Mouse (Mus musculus) ovary, postnatal 14 days (tissue): ENCODE measurements around the gene Dusp21.

ENCODE experiments used
- DNase-seq: peaks from one replicate; pipeline ENCODE4 v3.0.0; 2022; ENCODE audit warnings: low spot score

Gene Dusp21

DNA sequence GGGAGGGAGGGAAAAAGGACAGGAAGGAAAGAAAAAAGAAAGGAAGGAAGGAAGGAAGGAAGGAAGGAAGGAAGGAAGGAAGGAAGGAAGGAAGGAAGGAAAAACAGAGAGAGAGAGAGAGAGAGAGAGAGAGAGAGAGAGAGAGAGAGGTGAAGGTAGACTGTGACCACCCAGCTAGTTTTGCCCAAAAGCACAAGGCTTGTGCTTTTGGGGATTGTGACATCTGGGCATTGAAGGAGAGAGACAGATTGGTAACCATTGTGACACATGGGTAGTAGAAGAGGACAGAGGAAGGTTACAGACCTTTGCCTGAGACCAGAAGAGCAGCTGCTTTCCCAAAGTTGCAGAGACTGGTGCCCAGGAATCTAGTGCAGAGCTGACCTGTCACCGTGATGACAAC is at the start of gene Dusp21:
Gene Dusp21 (plus strand): TSS at position 301 of the 400 bp plus-strand sequence.
- no peak for DNase-seq

DNA sequence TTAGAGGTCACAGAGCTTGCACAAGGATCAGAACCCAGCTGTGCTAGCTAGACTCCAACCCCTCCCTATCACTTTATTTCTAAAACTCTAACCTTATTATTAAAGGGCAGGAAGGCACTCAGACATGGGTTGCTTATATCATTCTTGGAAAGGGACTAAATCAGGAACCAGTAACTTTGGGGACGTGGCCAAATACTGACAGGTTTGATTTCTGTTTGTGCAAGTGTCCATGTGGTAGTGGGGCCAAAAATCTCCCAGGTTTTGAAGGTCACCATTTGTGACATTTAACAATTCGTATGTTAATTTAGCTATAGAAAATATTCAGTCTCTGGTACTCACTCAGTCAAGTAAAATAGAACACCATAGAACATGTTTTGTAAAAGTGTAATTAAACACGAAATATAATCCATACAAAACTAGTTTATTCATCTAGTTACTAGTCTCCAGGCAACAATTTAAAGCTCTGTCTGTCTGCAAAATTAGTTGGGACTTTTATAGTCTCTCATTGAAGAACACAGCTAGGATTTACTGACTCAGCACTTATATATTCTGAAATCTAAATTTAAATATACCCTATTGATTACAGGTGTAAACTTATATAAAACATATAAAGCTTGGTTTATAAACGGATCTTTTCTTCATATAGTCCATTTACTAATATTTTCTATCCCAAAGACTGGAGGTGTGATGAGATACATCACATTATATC is 15.2 kb downstream of the Dusp21 start:
- DNase-seq = no peak

DNA sequence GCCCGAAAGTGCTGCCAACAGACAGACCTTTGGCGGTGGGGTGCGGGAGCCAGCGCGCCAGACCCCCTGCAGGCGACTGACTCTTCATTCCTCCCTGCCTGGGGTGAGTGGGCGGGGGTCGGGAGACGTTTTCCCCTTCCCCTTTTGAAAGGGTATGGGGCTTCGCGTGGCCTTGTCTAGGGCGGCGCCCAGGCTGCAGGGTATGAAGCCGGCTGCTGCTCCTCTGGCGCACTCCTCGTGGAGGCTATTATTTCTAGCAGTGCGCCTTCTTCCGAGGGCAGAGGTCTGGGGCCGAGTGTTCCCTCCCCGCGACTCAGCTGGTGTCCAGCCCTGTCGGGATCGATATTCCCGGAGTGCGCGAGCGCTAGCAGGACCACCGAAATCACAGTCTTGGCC is 16.1 kb downstream of the Dusp21 start:
- no peak for DNase-seq

DNA sequence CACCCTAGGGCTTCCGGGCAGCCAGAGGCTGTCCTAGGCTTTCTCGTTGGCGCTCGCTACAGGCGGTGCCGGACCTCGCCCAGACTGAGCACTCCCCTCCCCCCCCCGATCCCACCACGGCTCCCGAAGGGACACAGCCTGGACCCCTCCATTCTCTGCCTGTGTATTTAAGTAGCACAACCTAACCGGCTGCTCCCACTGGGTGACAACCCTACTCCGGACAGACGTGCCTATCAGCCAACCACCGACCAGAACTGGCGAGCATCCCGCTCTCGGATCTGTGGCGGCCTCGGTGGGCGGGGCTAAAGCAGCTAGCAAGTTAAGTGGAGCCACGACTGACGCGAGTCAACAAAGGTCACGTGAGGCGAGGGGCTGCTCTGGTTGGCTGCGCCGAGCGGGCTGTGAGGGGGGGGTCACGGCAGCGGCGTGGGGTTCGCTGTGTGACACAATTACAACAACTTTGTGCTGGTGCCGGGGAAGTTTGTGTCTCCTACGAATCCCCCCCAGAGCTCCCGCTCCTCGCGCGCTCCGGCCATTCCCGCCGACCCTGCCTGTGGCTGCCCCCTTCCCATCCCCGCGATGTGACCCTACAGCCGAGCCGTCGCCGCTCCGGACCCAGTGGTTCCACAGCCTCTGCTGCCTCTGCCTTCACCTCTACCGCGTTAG is 16.7 kb downstream of the Dusp21 start, which contains the start of gene Kdm6a:
Gene Kdm6a (plus strand): TSS at position 384 of the 666 bp plus-strand sequence.
- peak; percentile 99 for DNase-seq

DNA sequence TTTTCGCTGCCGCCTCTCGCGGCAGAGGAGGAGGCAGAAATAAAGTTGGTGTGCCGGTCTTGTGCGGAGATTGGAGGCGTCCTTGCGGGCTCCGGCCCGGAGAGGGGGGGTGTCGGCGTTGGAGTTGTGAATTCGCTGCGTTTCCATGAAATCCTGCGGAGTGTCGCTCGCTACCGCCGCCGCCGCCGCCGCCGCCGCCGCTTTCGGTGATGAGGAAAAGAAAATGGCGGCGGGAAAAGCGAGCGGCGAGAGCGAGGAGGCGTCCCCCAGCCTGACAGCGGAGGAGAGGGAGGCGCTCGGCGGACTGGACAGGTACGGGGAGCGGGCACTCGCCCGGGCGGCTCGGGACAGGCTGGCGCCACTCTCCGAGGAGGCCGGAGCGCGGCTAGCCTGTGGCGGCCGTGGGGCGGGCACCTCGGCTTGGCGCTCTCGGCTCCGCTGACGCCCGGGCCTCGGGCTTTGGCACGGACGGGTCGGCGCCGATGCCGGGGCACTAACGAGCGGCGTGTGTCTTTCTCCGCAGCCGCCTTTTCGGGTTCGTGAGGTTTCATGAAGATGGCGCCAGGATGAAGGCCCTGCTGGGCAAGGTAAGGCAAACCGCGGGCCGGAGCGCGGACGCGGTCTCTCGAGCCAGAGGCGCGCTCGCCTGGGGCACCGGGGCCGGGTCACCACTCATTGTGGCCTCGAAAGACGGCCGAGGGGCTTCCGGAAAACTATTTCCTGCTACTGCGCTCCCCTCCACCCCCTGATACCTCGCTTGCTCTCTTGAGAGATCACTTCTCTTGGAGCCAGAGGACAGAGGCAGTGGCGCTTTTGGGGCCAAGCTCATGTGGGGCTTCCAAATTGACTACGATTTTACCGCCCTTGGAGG is 17.4 kb downstream of the Dusp21 start:
- peak; percentile 45 for DNase-seq

DNA sequence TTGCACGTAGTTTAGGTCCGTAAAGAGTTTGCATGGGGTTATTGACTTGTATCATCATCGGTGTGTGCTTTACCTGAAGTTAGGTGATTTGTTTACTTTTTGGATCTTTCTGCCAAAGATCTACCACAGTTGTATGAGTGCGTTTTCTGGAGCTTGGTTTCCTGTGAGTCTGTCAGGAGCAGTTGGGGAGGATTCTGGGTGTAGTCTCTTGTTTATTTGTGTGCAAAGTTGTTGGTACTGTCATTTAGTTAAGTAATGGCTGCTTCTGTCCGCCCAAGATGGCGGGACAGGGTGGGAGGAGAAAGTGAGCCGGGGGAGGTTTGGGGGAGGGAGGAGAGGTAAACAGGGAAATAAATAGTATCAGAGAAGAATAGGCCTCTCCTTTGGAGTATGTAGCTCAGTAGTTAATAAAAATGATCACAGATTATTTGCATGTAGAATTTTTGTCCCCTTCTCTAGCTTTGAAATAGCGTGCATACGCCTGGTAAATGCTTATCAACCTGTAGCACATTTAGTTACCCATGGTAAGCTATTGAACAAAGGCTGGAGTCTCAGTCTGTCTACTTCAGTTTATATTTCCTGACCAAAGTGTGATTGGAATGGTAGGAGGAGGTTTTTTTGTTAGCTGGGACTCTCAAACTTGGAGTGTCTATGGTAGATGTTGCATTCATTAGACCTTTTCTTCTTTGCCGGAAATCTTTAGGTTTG is 18.4 kb downstream of the Dusp21 start:
- peak; percentile 5 for DNase-seq

DNA sequence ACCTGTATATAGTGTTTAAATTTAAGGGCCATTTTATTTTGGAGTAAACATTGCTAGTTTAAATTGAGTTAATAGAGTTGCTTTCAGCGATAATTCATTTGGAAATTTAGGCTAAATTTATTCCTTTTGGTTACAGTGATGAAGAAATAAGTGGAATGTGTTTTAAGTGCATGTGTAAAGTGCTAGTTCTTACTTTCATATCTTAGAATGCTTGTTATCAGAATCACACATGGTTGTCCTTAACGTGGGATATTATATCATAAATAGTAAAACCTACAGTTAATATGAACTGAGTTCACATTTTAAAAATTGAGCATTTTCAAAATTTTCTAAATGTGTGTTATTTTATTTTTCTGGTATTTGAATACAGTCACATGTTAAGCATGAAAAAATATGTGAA is 19.5 kb downstream of the Dusp21 start:
- DNase-seq = no peak

DNA sequence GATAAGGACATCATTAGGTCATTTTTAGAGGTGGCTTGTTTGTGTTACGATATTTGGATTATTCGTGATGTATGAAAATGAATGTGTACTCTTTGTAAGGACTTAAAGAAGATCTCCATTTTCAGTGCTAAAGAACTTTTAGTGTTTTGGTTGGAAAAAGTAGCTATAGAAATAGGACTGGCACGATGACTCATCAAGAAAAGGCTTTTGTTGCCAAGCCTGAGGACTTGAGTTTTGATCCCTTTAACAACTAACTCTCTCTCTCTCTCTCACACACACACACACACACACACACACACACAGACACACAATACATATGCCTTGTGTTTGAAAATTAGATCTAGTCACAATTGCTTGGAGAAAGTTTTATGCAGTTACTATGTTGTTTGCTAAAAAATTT is 21.3 kb downstream of the Dusp21 start:
- DNase-seq = no peak

DNA sequence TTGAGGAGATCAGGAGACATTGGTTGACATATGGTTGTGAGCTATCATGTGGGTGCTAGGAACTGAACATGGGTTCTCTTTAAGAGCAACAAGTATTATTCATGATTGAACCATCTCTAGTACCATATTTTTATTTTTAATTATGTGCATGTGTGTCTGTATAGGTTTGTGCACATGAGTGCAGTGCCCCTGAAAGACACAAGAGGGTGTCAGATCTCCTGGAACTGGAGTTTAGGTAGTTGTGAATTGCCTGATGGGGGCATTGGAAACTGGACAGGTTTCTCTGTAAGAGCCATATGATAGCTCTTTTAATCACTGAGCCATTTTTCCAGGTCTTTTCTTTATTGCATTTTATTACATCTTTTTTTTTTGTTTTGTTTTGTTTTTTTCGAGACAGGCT is 23.3 kb downstream of the Dusp21 start:
- no peak for DNase-seq

DNA sequence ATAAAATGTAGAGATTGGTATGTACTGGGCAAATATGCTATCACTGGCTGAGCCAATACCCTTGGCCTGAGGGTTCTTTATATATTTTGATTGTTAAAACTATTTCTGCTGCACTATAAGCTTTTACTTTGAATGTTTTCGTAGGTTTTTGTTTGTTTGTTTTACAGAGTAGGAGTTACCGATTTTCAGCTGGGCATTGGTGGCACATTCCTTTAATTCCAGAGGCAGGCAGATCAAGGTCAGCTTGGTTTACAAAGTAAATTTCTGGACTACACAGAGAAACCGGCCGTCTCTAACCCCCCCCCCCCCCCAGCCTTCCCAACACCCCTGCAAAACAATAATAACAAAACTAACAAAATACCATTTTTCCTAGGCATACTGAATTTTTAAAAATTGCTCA is 29.2 kb downstream of the Dusp21 start:
- DNase-seq = no peak

DNA sequence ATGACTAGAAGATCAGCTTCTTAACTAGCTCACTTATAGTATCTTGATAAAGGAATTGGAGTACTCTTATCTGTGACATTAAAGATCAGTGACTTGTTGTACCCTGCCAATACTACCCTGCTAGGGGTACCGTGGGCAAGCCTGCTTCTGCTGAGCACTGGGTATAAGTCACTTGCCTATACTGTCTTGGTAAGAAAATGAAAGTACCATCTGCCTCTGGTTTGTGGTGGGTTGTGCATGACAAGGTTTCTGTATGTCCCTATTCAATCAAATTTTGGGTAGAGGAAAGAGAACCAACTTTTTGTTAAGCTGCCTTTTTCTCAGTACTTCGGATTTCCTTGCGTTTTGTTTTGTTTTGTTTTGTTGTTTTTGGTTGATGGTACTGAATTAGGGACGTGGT is 32.1 kb downstream of the Dusp21 start:
- no peak for DNase-seq

DNA sequence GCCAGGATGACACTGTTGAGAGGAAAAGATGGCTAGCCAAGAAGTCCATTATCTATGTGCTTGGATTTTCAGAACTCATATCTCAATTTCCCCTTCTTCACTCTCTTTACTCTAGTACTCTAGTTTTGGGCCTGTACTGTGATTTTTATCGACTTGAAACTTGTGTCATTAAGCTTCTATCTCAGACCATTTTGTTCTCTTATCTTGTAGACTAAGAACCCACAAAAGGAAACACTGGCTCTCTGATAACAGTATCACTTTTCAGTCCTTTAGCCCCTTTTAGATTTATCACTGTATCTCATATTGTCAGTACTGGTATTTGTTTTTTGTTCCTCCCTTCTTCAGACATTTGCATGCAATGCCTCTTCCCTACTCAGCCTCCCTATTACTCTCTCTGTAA is 33.8 kb downstream of the Dusp21 start:
- no peak for DNase-seq

DNA sequence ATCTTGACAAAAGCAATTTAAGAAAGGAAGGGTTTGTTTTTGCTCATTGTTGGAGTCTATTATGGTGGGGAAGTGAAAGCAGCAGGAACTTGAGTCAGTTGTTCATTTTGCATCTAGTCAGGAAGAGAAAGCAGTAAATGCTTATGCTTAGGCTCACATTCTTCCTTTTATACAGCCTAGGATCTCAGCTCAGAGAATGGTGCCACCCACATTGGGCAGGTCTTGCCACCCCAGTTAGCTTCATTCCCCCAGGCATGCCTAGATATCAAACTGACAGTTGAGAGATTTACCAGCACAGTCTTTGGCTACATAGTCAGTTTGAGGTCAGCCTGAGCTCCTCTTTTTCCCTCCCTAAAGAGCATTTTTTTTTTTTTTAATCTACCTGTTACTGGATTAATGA is 41.5 kb downstream of the Dusp21 start:
- DNase-seq = no peak

DNA sequence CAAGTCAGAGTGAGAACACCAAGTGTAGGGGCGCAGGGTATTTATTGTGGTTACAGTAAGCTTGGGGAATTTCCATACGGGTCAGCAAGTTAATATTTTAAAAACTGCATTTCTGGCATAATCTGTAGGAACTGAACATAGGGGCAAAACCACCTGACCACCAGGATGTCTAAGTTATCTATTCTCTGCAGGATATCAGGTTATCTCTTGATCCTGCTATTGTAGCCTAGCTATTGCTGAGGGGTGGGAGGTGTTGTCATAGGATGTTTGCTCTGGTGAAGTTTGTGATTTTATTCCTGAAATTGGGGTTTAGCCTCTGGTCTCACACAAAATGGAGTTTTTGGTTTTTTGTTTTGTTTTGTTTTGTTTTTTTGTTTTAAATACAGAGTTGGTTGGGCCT is 42.6 kb downstream of the Dusp21 start:
- DNase-seq = no peak
